Comparison of ENCODE assay signal across 9 mouse cellular contexts in the genomic region with DNA sequence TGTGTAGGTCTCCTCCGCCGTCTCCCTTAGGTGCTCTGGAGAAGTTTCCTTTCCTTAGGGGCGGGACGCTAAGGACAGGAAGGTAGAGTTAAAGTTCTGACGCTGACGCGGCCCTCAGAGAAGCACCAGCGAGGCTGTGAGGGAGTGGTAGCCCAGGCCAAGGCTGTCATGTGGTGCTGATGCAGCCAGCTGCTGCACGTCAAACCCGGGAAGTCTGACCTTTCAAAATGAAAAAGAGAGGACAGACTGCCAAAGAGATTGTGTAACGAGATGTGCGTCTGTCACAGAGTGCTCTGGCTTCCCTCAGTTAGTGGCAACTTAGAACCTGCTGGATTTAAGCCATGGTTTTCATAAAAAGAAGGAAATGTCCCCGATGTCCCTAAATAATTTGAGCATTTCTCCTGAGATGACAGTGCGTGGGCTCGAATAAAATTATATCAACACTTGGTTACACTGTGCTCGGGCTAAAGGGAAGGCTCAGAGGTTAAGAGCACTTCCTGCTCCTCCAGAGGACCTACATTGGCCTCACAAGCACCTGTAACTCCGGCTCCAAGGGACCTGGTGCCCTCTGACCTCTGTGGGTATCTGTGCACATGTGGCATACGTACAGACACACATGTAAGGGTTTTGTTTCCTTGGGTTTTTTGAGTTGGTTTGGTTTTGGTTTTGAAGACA. TPM values are rescaled to one million over a fixed set of nuclear protein-coding genes. Genes with fewer than 3 reads are reported as not detected.
DNase-seq lines count a peak whose midpoint lies in the region; ATAC-seq and TF ChIP-seq lines count a peak whose summit lies in the region.
"Had no signal": no experiment of that assay in that cellular context is flagged by ENCODE, and none has a peak within 500 bp of the region (broad histone marks: within the 10 kb centered on the region; RNA-seq: fewer than 3 reads in every experiment).

No protein-coding gene starts in this region.

- H3K27me3 ChIP-seq in liver, adult 2 months (ENCODE audit: control insufficient read depth, insufficient read depth, low read length) = no peaks in the 10 kb centered on the region
- H3K27me3 ChIP-seq in intestine, postnatal 0 days (replicated peaks; ENCODE audit: control insufficient read depth, insufficient read depth, low read length) = no peaks in the 10 kb centered on the region
- H3K27me3 ChIP-seq in midbrain, embryonic 13.5 days = no peaks in the 10 kb centered on the region
- H3K27me3 ChIP-seq: liver, embryonic 13.5 days had no signal

- WGBS in liver, adult 2 months = 26% methylated on average over 18 of the region's 18 CpGs
- 68% methylated on average over 18 of the region's 18 CpGs for WGBS in intestine, postnatal 0 days
- WGBS in macrophage (ENCODE audit: missing documents) = 39% methylated on average over 18 of the region's 18 CpGs
- WGBS in midbrain, embryonic 13.5 days = 86% methylated on average over 18 of the region's 18 CpGs

- H3K4me1 ChIP-seq in liver, adult 2 months (ENCODE audit: control insufficient read depth, insufficient read depth, low read length) = peaks cover 8% of the 10 kb centered on the region
- H3K4me1 ChIP-seq in brown adipose tissue, adult 24 weeks (ENCODE audit: control insufficient read depth, insufficient read depth, insufficient read length, low read length) = peaks cover 11% of the 10 kb centered on the region
- H3K4me1 ChIP-seq in intestine, postnatal 0 days (replicated peaks; ENCODE audit: control insufficient read depth, insufficient read depth, low read length) = no peaks in the 10 kb centered on the region
- H3K4me1 ChIP-seq in midbrain, embryonic 13.5 days (replicated peaks) = 0 out of 2 replicates have a peak, but pooled peaks cover 4% of the 10 kb centered on the region

- no peak overlapping the region for H3K4me3 ChIP-seq in liver, adult 2 months (ENCODE audit: insufficient read depth, low read depth, low read length)
- no peak overlapping the region for H3K4me3 ChIP-seq in brown adipose tissue, adult 24 weeks (ENCODE audit: insufficient read depth, low read depth, low read length)
- H3K4me3 ChIP-seq in intestine, postnatal 0 days (ENCODE audit: low read depth, low read length) = no peak overlapping the region
- no peak overlapping the region for H3K4me3 ChIP-seq in macrophage (ENCODE audit: inconsistent target)
- no peak overlapping the region for H3K4me3 ChIP-seq in midbrain, embryonic 13.5 days (replicated peaks)
- H3K4me3 ChIP-seq: liver, embryonic 13.5 days had no signal

- DNase-seq in liver, adult 2 months (ENCODE audit: extremely low read depth, low read depth, low spot score) = peak; percentile 92
- DNase-seq in liver = no peak
- no peak for DNase-seq in embryo, embryonic 9.5 days (ENCODE audit: extremely low spot score)
- no peak for DNase-seq in cerebellum, postnatal 36 days

- no peak overlapping the region for H3K4me2 ChIP-seq in intestine, postnatal 0 days (replicated peaks; ENCODE audit: low read depth)
- no peak overlapping the region for H3K4me2 ChIP-seq in midbrain, embryonic 13.5 days (replicated peaks)
- H3K4me2 ChIP-seq: liver, embryonic 13.5 days had no signal

- no peaks in the 10 kb centered on the region for H3K9me3 ChIP-seq in intestine, postnatal 0 days (ENCODE audit: control insufficient read depth)
- H3K9me3 ChIP-seq in midbrain, embryonic 13.5 days = no peaks in the 10 kb centered on the region
- H3K9me3 ChIP-seq: liver, embryonic 13.5 days had no signal

- H3K79me2 ChIP-seq in liver, adult 2 months (ENCODE audit: control insufficient read depth, insufficient read depth, low read length) = no peaks in the 10 kb centered on the region
- H3K79me2 ChIP-seq in macrophage (ENCODE audit: inconsistent target) = peaks cover 99% of the 10 kb centered on the region

- peak overlapping the region; percentile 58 for H3K27ac ChIP-seq in liver, adult 2 months (replicated peaks; ENCODE audit: insufficient read depth, low read depth, low read length)
- peak overlapping the region; percentile 72 for H3K27ac ChIP-seq in brown adipose tissue, adult 24 weeks (replicated peaks; ENCODE audit: low read depth, low read length)
- no peak overlapping the region; the same call in 1 of the 2 replicates for H3K27ac ChIP-seq in intestine, postnatal 0 days (ENCODE audit: low read depth, low read length)
- H3K27ac ChIP-seq in macrophage = peak overlapping the region; percentile 98
- H3K27ac ChIP-seq in midbrain, embryonic 13.5 days = no peak overlapping the region
- H3K27ac ChIP-seq: liver, embryonic 13.5 days had no signal

- H3K9ac ChIP-seq in liver, adult 2 months (ENCODE audit: low read depth, low read length) = no peak overlapping the region
- H3K9ac ChIP-seq in intestine, postnatal 0 days (ENCODE audit: low read depth, low read length) = no peak overlapping the region
- H3K9ac ChIP-seq in midbrain, embryonic 13.5 days (replicated peaks) = no peak overlapping the region
- H3K9ac ChIP-seq: liver, embryonic 13.5 days had no signal

- ATAC-seq in intestine, postnatal 0 days = 0 out of 2 replicates have a peak, but pooled peaks have one; percentile 26
- no peak for ATAC-seq in midbrain, embryonic 13.5 days

- no peak for TF ChIP-seq CTCF in liver, adult 2 months (IDR thresholded peaks at IDR 0.05; ENCODE audit: low read depth, low read length)
- no peak for TF ChIP-seq CTCF in intestine, postnatal 0 days (IDR thresholded peaks at IDR 0.05; ENCODE audit: low read depth)

- no peak for TF ChIP-seq POLR2A in liver, adult 2 months (IDR thresholded peaks at IDR 0.05; ENCODE audit: extremely low read depth, insufficient read depth, low read length)

- H3K36me3 ChIP-seq in liver, adult 2 months (ENCODE audit: control insufficient read depth, insufficient read depth, low read length) = peaks cover 12% of the 10 kb centered on the region; the same call in 1 of the 2 replicates
- H3K36me3 ChIP-seq in intestine, postnatal 0 days (ENCODE audit: control insufficient read depth, insufficient read depth) = peaks cover 74% of the 10 kb centered on the region
- H3K36me3 ChIP-seq in macrophage (ENCODE audit: inconsistent target) = peaks cover 43% of the 10 kb centered on the region
- H3K36me3 ChIP-seq in midbrain, embryonic 13.5 days = peaks cover 81% of the 10 kb centered on the region

RNA-seq across cellular contexts. Expression of a gene that starts 9.1 kb away (rescaled TPM):
- total RNA-seq in liver, adult 2 months (2014; rRNA removed) = 93.6 and 119 TPM in 2 replicates
- polyA plus RNA-seq in liver, adult 2 months (2012; rRNA removed) = 93.9 and 121 TPM in 2 replicates
- 158 and 247 TPM in 2 replicates for polyA plus RNA-seq in brown adipose tissue, adult 24 weeks (2012; ENCODE audit: insufficient read depth, insufficient read length, missing spikeins)
- polyA plus RNA-seq in intestine, postnatal 0 days (2015; fragmentation: Nextera tagmentation; extraction: Ambion mirVana) = 166 and 171 TPM in 2 replicates
- 100 to 1,000 TPM; 128 to 449 (median 189) TPM for total RNA-seq in macrophage (2018; cell fraction: chromatin; rRNA removed)
- total RNA-seq in macrophage (2018; cell fraction: cytosol; rRNA removed) = 100 to 1,000 TPM; 567 to 868 (median 701) TPM
- total RNA-seq in macrophage (2018; cell fraction: nucleus; rRNA removed) = 100 to 1,000 TPM; 137 to 276 (median 167) TPM
- polyA plus RNA-seq in macrophage (2018) = 1,088 to 1,432 TPM (median 1,117 TPM) in 3 replicates
- 140 and 173 TPM in 2 replicates for polyA plus RNA-seq in midbrain, embryonic 13.5 days (2015; fragmentation: Nextera tagmentation; extraction: Ambion mirVana)

RNA-seq across cellular contexts. Expression of a gene that starts 20.7 kb away (rescaled TPM):
- 12.1 and 12.6 TPM in 2 replicates for total RNA-seq in liver, adult 2 months (2014; rRNA removed)
- 12.9 and 14.4 TPM in 2 replicates for polyA plus RNA-seq in liver, adult 2 months (2012; rRNA removed)
- 16.6 and 17.5 TPM in 2 replicates for polyA plus RNA-seq in brown adipose tissue, adult 24 weeks (2012; ENCODE audit: insufficient read depth, insufficient read length, missing spikeins)
- 22.5 and 22.8 TPM in 2 replicates for polyA plus RNA-seq in intestine, postnatal 0 days (2015; fragmentation: Nextera tagmentation; extraction: Ambion mirVana)
- 10 to 100 TPM; 24.4 to 61.6 (median 37.0) TPM for total RNA-seq in macrophage (2018; cell fraction: chromatin; rRNA removed)
- 10 to 100 TPM; 16.6 to 27.6 (median 21.9) TPM for total RNA-seq in macrophage (2018; cell fraction: cytosol; rRNA removed)
- 10 to 100 TPM; 15.7 to 48.8 (median 28.5) TPM for total RNA-seq in macrophage (2018; cell fraction: nucleus; rRNA removed)
- polyA plus RNA-seq in macrophage (2018) = 25.3 to 29.1 TPM (median 26.9 TPM) in 3 replicates
- 52.7 and 53.9 TPM in 2 replicates for polyA plus RNA-seq in midbrain, embryonic 13.5 days (2015; fragmentation: Nextera tagmentation; extraction: Ambion mirVana)

RNA-seq across cellular contexts. Expression of a gene that starts 28.6 kb away (rescaled TPM):
- total RNA-seq in liver, adult 2 months (2014; rRNA removed) = 3.4 and 4.2 TPM in 2 replicates
- polyA plus RNA-seq in liver, adult 2 months (2012; rRNA removed) = 2.8 and 3.4 TPM in 2 replicates
- 8.5 and 14.2 TPM in 2 replicates for polyA plus RNA-seq in brown adipose tissue, adult 24 weeks (2012; ENCODE audit: insufficient read depth, insufficient read length, missing spikeins)
- 15.1 and 15.9 TPM in 2 replicates for polyA plus RNA-seq in intestine, postnatal 0 days (2015; fragmentation: Nextera tagmentation; extraction: Ambion mirVana)
- total RNA-seq in macrophage (2018; cell fraction: chromatin; rRNA removed) = 1 to 10 TPM in 18 of 26 experiments, under 1 TPM in 5, not detected in 3; 0.55 to 7.8 (median 1.9) TPM
- total RNA-seq in macrophage (2018; cell fraction: cytosol; rRNA removed) = 1 to 10 TPM; 3.1 to 7.5 (median 4.5) TPM
- 1 to 10 TPM in 24 of 26 experiments, under 1 TPM in 2; 0.83 to 5.4 (median 2.4) TPM for total RNA-seq in macrophage (2018; cell fraction: nucleus; rRNA removed)
- polyA plus RNA-seq in macrophage (2018) = 3.7 to 8.8 TPM (median 5.3 TPM) in 3 replicates
- 128 and 135 TPM in 2 replicates for polyA plus RNA-seq in midbrain, embryonic 13.5 days (2015; fragmentation: Nextera tagmentation; extraction: Ambion mirVana)

RNA-seq across cellular contexts. Expression of a gene that starts 29.1 kb away (rescaled TPM):
- total RNA-seq in liver, adult 2 months (2014; rRNA removed) = 14.1 and 18.4 TPM in 2 replicates
- polyA plus RNA-seq in liver, adult 2 months (2012; rRNA removed) = 23.5 and 24.6 TPM in 2 replicates
- polyA plus RNA-seq in brown adipose tissue, adult 24 weeks (2012; ENCODE audit: insufficient read depth, insufficient read length, missing spikeins) = 13.9 and 15.7 TPM in 2 replicates
- polyA plus RNA-seq in intestine, postnatal 0 days (2015; fragmentation: Nextera tagmentation; extraction: Ambion mirVana) = 34.1 and 37.3 TPM in 2 replicates
- total RNA-seq in macrophage (2018; cell fraction: chromatin; rRNA removed) = 10 to 100 TPM in 15 of 26 experiments, 1 to 10 TPM in 11; 2.5 to 24.2 (median 10.4) TPM
- 10 to 100 TPM in 21 of 26 experiments, 1 to 10 TPM in 5; 8.3 to 17.8 (median 12.5) TPM for total RNA-seq in macrophage (2018; cell fraction: cytosol; rRNA removed)
- total RNA-seq in macrophage (2018; cell fraction: nucleus; rRNA removed) = 10 to 100 TPM in 10 of 26 experiments, 1 to 10 TPM in 16; 3.8 to 23.8 (median 8.4) TPM
- polyA plus RNA-seq in macrophage (2018) = 16.3 to 20.4 TPM (median 16.8 TPM) in 3 replicates
- polyA plus RNA-seq in midbrain, embryonic 13.5 days (2015; fragmentation: Nextera tagmentation; extraction: Ambion mirVana) = 50.8 and 51.8 TPM in 2 replicates

RNA-seq across cellular contexts. Expression of a gene that starts 46.6 kb away (rescaled TPM):
- total RNA-seq in liver, adult 2 months (2014; rRNA removed) = 52.8 and 58.8 TPM in 2 replicates
- 24.9 and 27.9 TPM in 2 replicates for polyA plus RNA-seq in liver, adult 2 months (2012; rRNA removed)
- 101 and 111 TPM in 2 replicates for polyA plus RNA-seq in brown adipose tissue, adult 24 weeks (2012; ENCODE audit: insufficient read depth, insufficient read length, missing spikeins)
- 333 and 338 TPM in 2 replicates for polyA plus RNA-seq in intestine, postnatal 0 days (2015; fragmentation: Nextera tagmentation; extraction: Ambion mirVana)
- 100 to 1,000 TPM in 3 of 26 experiments, 10 to 100 TPM in 23; 47.7 to 112 (median 75.0) TPM for total RNA-seq in macrophage (2018; cell fraction: chromatin; rRNA removed)
- 100 to 1,000 TPM; 133 to 192 (median 154) TPM for total RNA-seq in macrophage (2018; cell fraction: cytosol; rRNA removed)
- 100 to 1,000 TPM in 7 of 26 experiments, 10 to 100 TPM in 19; 56.8 to 130 (median 86.8) TPM for total RNA-seq in macrophage (2018; cell fraction: nucleus; rRNA removed)
- polyA plus RNA-seq in macrophage (2018) = 234 to 353 TPM (median 252 TPM) in 3 replicates
- polyA plus RNA-seq in midbrain, embryonic 13.5 days (2015; fragmentation: Nextera tagmentation; extraction: Ambion mirVana) = 260 and 269 TPM in 2 replicates

Comparison
In these comparisons a context has a peak if more than half of its experiments do, and no peak if none do; other contexts are left out.
1. H3K27ac ChIP-seq: peak in liver, adult 2 months (single experiment), brown adipose tissue, adult 24 weeks (single experiment) and macrophage (single experiment); none in intestine, postnatal 0 days (single experiment) and midbrain, embryonic 13.5 days (single experiment).